Mouse (Mus musculus): ENCODE results near the gene Zswim8.
"Not testable (repeated sequence)": the region's sequence is repeated elsewhere in the genome, so short reads cannot be mapped to it uniquely, and the experiment has no call there.

The Zswim8 gene

GRCm38 (mm10) chr14:20695761-20696520 lies 11.4 kb upstream of the Zswim8 start:
- Histone ChIP-seq H3K27me3 (ENCODE audit: insufficient read depth, low read length) (no peaks in the 10 kb centered on the region), H3K9me3 (ENCODE audit: low read length) (no peaks in the 10 kb centered on the region), H3K36me3 (ENCODE audit: insufficient read depth, low read length) (peaks cover 83% of the 10 kb centered on the region), H3K4me1 (replicated peaks; ENCODE audit: low read depth, low read length) (peaks cover 56% of the 10 kb centered on the region), H3K4me3 (replicated peaks; ENCODE audit: low read length) (peak overlapping the region; percentile 94)
- TF ChIP-seq CTCF (conservative IDR thresholded peaks at IDR 0.05; ENCODE audit: low read length) = no peak
- TF ChIP-seq POU5F1 (IDR thresholded peaks at IDR 0.05; ENCODE audit: borderline replicate concordance, low read length) = no peak
- no peak for TF ChIP-seq NANOG (IDR thresholded peaks at IDR 0.05; ENCODE audit: borderline replicate concordance, low read length)

DNA sequence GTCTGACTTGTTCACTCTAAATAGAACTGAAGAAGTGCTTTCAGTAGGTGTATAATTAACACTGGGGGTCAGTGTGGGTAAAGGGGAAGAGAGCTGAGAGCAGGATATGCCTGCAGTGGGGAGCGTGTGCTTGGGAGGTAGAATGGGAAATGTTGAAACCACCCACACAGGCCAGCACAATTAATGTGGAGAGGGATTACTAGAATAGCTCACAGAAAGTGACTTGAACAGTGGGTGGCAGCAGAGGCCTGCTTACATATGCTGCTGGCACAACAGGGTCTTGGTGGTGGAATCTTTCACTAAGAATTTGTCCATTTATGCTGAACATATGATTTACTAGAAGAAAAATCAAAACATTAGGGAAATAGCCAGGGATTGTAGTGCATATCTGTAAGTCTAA lies 10.4 kb upstream of the Zswim8 start:
- Histone ChIP-seq H3K36me3 (ENCODE audit: insufficient read depth, low read length) (peaks cover 73% of the 10 kb centered on the region), H3K9me3 (ENCODE audit: low read length) (no peaks in the 10 kb centered on the region), H3K4me1 (replicated peaks; ENCODE audit: low read depth, low read length) (peaks cover 66% of the 10 kb centered on the region), H3K27me3 (ENCODE audit: insufficient read depth, low read length) (no peaks in the 10 kb centered on the region), H3K4me3 (replicated peaks; ENCODE audit: low read length) (peak overlapping the region; percentile 94; the same call in 1 of the 2 replicates)
- TF ChIP-seq CTCF (conservative IDR thresholded peaks at IDR 0.05; ENCODE audit: low read length) = no peak
- no peak for TF ChIP-seq POU5F1 (IDR thresholded peaks at IDR 0.05; ENCODE audit: borderline replicate concordance, low read length)
- TF ChIP-seq NANOG (IDR thresholded peaks at IDR 0.05; ENCODE audit: borderline replicate concordance, low read length) = no peak

DNA sequence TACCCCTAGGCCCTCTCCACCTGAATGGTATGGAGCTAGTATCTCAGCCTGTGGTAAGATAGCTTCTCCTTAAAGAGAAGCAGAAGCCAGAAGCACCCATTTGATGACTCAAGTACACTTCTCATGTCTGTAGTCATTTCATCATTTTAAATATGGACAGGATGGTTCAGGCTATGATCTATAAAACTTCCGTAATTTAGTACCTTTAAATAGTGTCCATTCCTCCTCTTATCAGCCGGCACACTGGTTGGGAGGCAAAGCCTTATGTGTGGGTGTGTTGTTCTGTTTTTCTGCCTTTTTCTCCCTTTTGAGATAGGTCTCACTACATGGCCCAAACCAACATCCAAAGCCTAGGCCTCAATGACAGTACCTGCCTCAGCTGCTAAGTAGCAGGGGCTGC lies 8.8 kb upstream of the Zswim8 start:
- no peaks in the 10 kb centered on the region for H3K9me3 ChIP-seq (ENCODE audit: low read length)
- no peak for TF ChIP-seq CTCF (conservative IDR thresholded peaks at IDR 0.05; ENCODE audit: low read length)
- TF ChIP-seq NANOG (IDR thresholded peaks at IDR 0.05; ENCODE audit: borderline replicate concordance, low read length) = no peak
- TF ChIP-seq POU5F1 (IDR thresholded peaks at IDR 0.05; ENCODE audit: borderline replicate concordance, low read length) = no peak

DNA sequence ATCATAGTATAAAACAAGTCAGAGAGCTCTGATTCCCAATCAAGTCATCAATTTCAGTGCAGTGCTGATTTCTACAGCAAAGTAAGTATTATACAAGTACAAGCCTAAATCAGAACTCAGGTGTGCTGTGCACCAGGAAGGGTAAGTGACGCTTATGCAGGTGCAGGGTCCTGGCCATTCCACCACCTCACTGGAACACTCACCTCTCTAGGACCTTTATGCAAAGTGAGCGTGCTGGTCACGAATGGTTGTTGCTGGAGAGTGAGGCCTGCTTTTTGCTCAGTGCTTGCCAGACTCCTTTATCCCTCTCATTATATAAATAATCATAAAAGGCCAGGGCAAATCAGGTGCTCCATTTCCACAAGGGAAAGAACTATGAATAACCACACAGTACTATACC lies 7.0 kb upstream of the Zswim8 start:
- H3K36me3 ChIP-seq (ENCODE audit: insufficient read depth, low read length) = peaks cover 64% of the 10 kb centered on the region
- no peak for TF ChIP-seq POU5F1 (IDR thresholded peaks at IDR 0.05; ENCODE audit: borderline replicate concordance, low read length)
- TF ChIP-seq CTCF (conservative IDR thresholded peaks at IDR 0.05; ENCODE audit: low read length) = no peak
- TF ChIP-seq NANOG (IDR thresholded peaks at IDR 0.05; ENCODE audit: borderline replicate concordance, low read length) = no peak

More for the DNA sequence above, 8.8 kb upstream of the Zswim8 start:
- H3K4me1 ChIP-seq (replicated peaks; ENCODE audit: low read depth, low read length) = peaks cover 66% of the 10 kb centered on the region
- peaks cover 58% of the 10 kb centered on the region for H3K36me3 ChIP-seq (ENCODE audit: insufficient read depth, low read length)
- H3K27me3 ChIP-seq (ENCODE audit: insufficient read depth, low read length) = no peaks in the 10 kb centered on the region
- H3K4me3 ChIP-seq (replicated peaks; ENCODE audit: low read length) = no peak overlapping the region

GRCm38 (mm10) chr14:20701554-20701953 lies 5.8 kb upstream of the Zswim8 start:
- Histone ChIP-seq H3K36me3 (ENCODE audit: insufficient read depth, low read length) (peaks cover 62% of the 10 kb centered on the region), H3K4me3 (replicated peaks; ENCODE audit: low read length) (peak overlapping the region; percentile 94)
- TF ChIP-seq CTCF (conservative IDR thresholded peaks at IDR 0.05; ENCODE audit: low read length) (no peak), POU5F1 (IDR thresholded peaks at IDR 0.05; ENCODE audit: borderline replicate concordance, low read length) (no peak), NANOG (IDR thresholded peaks at IDR 0.05; ENCODE audit: borderline replicate concordance, low read length) (no peak)

More for the DNA sequence above, 7.0 kb upstream of the Zswim8 start:
- no peak overlapping the region for H3K4me3 ChIP-seq (replicated peaks; ENCODE audit: low read length)
- H3K9me3 ChIP-seq (ENCODE audit: low read length) = no peaks in the 10 kb centered on the region
- peaks cover 60% of the 10 kb centered on the region for H3K4me1 ChIP-seq (replicated peaks; ENCODE audit: low read depth, low read length)
- H3K27me3 ChIP-seq (ENCODE audit: insufficient read depth, low read length) = no peaks in the 10 kb centered on the region

DNA sequence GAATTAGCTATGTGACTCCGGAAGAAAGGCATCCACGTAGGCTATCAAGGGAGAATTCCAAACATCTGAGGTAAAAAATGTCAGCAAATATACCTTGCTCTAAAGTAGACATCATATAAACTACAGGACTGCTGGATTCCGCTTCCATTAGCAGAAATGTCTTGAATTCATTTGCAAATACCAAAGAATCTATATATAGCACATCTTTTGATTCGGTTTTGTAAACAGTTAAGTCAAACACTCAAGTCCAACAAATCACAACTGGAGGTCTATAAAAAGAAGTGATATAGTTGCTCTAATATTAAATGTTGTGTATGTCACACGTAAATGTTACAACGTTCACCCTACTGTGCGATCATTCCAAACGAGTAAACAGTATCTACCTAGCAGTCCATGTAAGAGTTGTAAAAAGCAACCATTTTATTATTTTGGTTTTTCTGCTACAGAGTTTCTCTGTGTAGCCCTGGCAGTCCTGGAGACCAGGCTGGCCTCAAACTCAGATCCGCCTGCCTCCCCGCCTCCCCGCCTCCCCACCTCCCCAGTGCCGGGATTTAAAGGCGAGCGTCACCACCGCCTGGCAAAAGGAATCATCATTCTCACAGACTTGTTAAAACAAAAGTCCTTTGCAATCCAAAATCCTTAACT lies 5.1 kb upstream of the Zswim8 start:
- Histone ChIP-seq H3K36me3 (ENCODE audit: insufficient read depth, low read length) (peaks cover 55% of the 10 kb centered on the region), H3K4me1 (replicated peaks; ENCODE audit: low read depth, low read length) (peaks cover 49% of the 10 kb centered on the region)
- no peak for TF ChIP-seq POU5F1 (IDR thresholded peaks at IDR 0.05; ENCODE audit: borderline replicate concordance, low read length)
- TF ChIP-seq CTCF (conservative IDR thresholded peaks at IDR 0.05; ENCODE audit: low read length) = no peak

More at GRCm38 (mm10) chr14:20701554-20701953, 5.8 kb upstream of the Zswim8 start:
- Histone ChIP-seq H3K9me3 (ENCODE audit: low read length) (no peaks in the 10 kb centered on the region), H3K4me1 (replicated peaks; ENCODE audit: low read depth, low read length) (peaks cover 51% of the 10 kb centered on the region), H3K27me3 (ENCODE audit: insufficient read depth, low read length) (no peaks in the 10 kb centered on the region)

GRCm38 (mm10) chr14:20702741-20703381 lies 4.5 kb upstream of the Zswim8 start, which contains the start of gene Chchd1:
Chchd1 (plus strand) TSS chr14:20703006.
- H3K27me3 ChIP-seq (ENCODE audit: insufficient read depth, low read length) = peaks cover 9% of the 10 kb centered on the region
- TF ChIP-seq CTCF (conservative IDR thresholded peaks at IDR 0.05; ENCODE audit: low read length) = no peak
- no peak for TF ChIP-seq POU5F1 (IDR thresholded peaks at IDR 0.05; ENCODE audit: borderline replicate concordance, low read length)
- no peak for TF ChIP-seq NANOG (IDR thresholded peaks at IDR 0.05; ENCODE audit: borderline replicate concordance, low read length)
- H3K9me3 ChIP-seq (ENCODE audit: low read length) = no peaks in the 10 kb centered on the region
- peaks cover 51% of the 10 kb centered on the region for H3K36me3 ChIP-seq (ENCODE audit: insufficient read depth, low read length)
- peak within 1 kb of the TSS; percentile 94 for H3K4me3 ChIP-seq (replicated peaks; ENCODE audit: low read length)
- H3K4me1 ChIP-seq (replicated peaks; ENCODE audit: low read depth, low read length) = peaks cover 44% of the 10 kb centered on the region

More for the DNA sequence above, 5.1 kb upstream of the Zswim8 start:
- H3K9me3 ChIP-seq (ENCODE audit: low read length) = no peaks in the 10 kb centered on the region
- H3K4me3 ChIP-seq (replicated peaks; ENCODE audit: low read length) = peak overlapping the region; percentile 94
- peaks cover 4% of the 10 kb centered on the region; the same call in 1 of the 2 replicates for H3K27me3 ChIP-seq (ENCODE audit: insufficient read depth, low read length)

GRCm38 (mm10) chr14:20703461-20703860 lies 3.9 kb upstream of the Zswim8 start:
- Histone ChIP-seq H3K4me3 (replicated peaks; ENCODE audit: low read length) (peak overlapping the region; percentile 94), H3K4me1 (replicated peaks; ENCODE audit: low read depth, low read length) (peaks cover 44% of the 10 kb centered on the region), H3K27me3 (ENCODE audit: insufficient read depth, low read length) (peaks cover 14% of the 10 kb centered on the region), H3K36me3 (ENCODE audit: insufficient read depth, low read length) (peaks cover 45% of the 10 kb centered on the region)
- not testable (repeated sequence) for H3K9me3 ChIP-seq (ENCODE audit: low read length)

Data from E14TG2a.4 (cell line).